Mouse (Mus musculus) ES-Bruce4 (cell line): ENCODE data around the gene Car4.

Experiments used
- CTCF ChIP-seq: IDR thresholded peaks from one replicate; pipeline ENCODE4 v1.8.1; 2011; ENCODE audit warnings: low read depth, low read length
- EP300 ChIP-seq: IDR thresholded peaks from 2 replicates; pipeline ENCODE4 v1.6.1; 2011; ENCODE audit warnings: low read depth, low read length; ENCODE audit not compliant: insufficient read depth
- POLR2A ChIP-seq: IDR thresholded peaks from one replicate; pipeline ENCODE4 v1.8.1; 2011; ENCODE audit warnings: low read length; ENCODE audit not compliant: insufficient read depth

DNA sequence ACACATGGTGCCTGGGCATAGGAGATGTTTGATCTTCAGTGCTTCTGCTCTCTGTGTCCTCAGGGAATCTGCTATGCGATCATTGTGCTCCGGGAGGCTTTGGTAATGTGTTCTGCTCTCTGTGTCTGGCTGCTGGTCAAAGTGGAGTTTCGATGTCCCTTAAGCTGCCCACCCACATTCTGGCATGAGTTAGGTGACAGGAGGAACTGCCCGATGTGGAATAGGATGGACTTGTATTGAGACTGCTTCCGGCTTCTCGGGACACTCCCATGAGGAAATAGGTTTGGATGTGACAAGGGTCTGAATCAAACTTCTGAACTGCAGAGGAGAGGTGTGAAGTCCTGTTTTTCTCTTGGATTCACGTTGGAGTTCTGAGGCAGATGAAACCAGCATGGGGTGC, 17.0 kb downstream of the Car4 start:
- TF ChIP-seq EP300 (no peak), POLR2A (no peak), CTCF (no peak)
